Mouse (Mus musculus) lung, postnatal 0 days (tissue): ENCODE results near the gene Jak1. TPM values are rescaled to one million over a fixed set of nuclear protein-coding genes. Genes with fewer than 3 reads are reported as not detected.

Source experiments
- ATAC-seq: fragments of 200-750 bp; cut with Nextera tagmentation; 2 replicates; pipeline ENCODE4 v1.8.0; 2017; ENCODE audit warnings: moderate library complexity
- DNase-seq: peaks from one replicate; pipeline ENCODE4 v3.0.0-alpha.2; 2016; ENCODE audit warnings: low spot score
- H3K27ac ChIP-seq: fragments of 300-500 bp; sonication (generic); 2 replicates; pipeline ENCODE4 v1.5.1; 2014; ENCODE audit warnings: antibody characterized with exemption, mild to moderate bottlenecking, low read length, mixed read lengths
- H3K27me3 ChIP-seq: fragments of 300-500 bp; sonication (generic); replicated peaks from 2 replicates; pipeline ENCODE4 v1.6.1; 2014; ENCODE audit warnings: low read length, mixed read lengths; ENCODE audit not compliant: insufficient read depth
- H3K36me3 ChIP-seq: fragments of 300-500 bp; sonication (generic); 2 replicates; pipeline ENCODE4 v1.6.1; 2014; ENCODE audit warnings: low read length, mixed read lengths; ENCODE audit not compliant: insufficient read depth
- H3K4me1 ChIP-seq: fragments of 300-500 bp; sonication (generic); 2 replicates; pipeline ENCODE4 v1.6.1; 2014; ENCODE audit warnings: antibody characterized with exemption, low read depth, low read length, mixed read lengths; ENCODE audit not compliant: insufficient read depth
- H3K4me2 ChIP-seq: fragments of 300-500 bp; sonication (generic); replicated peaks from 2 replicates; pipeline ENCODE4 v1.6.1; 2014; ENCODE audit warnings: low read depth, mild to moderate bottlenecking, low read length, moderate library complexity, mixed read lengths
- H3K4me3 ChIP-seq: fragments of 300-500 bp; sonication (generic); 2 replicates; pipeline ENCODE4 v1.5.1; 2014; ENCODE audit warnings: low read depth, low read length
- H3K9ac ChIP-seq: fragments of 300-500 bp; sonication (generic); replicated peaks from 2 replicates; pipeline ENCODE4 v1.6.1; 2014; ENCODE audit warnings: low read depth, mild to moderate bottlenecking
- H3K9me3 ChIP-seq: fragments of 300-500 bp; sonication (generic); 2 replicates; pipeline ENCODE4 v1.6.1; 2016; ENCODE audit warnings: low read length, mixed read lengths
- CTCF ChIP-seq: IDR thresholded peaks from 2 replicates; pipeline ENCODE4 v1.5.1; 2016; ENCODE audit warnings: antibody characterized with exemption, mild to moderate bottlenecking
- EP300 ChIP-seq: IDR thresholded peaks from 2 replicates; pipeline ENCODE4 v1.6.1; 2016; ENCODE audit warnings: antibody characterized with exemption, mild to moderate bottlenecking, control low read depth
- WGBS: fragments of 180-500 bp; shearing (Covaris S2); extraction: QIAGEN DNeasy Blood & Tissue Kit; methylation state at CpG from one replicate; pipeline ENCODE4 v1.1.7; 2014; 5-methylcytosine and 5-hydroxymethylcytosine counted together
- polyA plus RNA-seq: library from polyadenylated mRNA; unstranded; fragments of >200 nt; fragmentation: Nextera tagmentation; extraction: Ambion mirVana; gene quantifications from 2 replicates; pipeline ENCODE4 v1.2.1, GENCODE M21; 2015

The Jak1 gene
- polyA plus RNA-seq, 1 experiment from 2014 or later: 80.0 TPM

GRCm38 (mm10) chr4:101263968-101264740, 928 bp downstream of the Jak1 start:
- H3K36me3 ChIP-seq: no peaks in the 10 kb centered on the region
- H3K9ac ChIP-seq: peak overlapping the region; percentile 94
- DNase-seq (peak; percentile 42), ATAC-seq (peak; percentile 6)
- peak overlapping the region; percentile 96 for H3K27ac ChIP-seq
- no peaks in the 10 kb centered on the region for H3K27me3 ChIP-seq
- TF ChIP-seq CTCF: no peak
- TF ChIP-seq EP300: no peak
- peaks cover 7% of the 10 kb centered on the region; the same call in 1 of the 2 replicates for H3K4me1 ChIP-seq
- no peaks in the 10 kb centered on the region for H3K9me3 ChIP-seq
- H3K4me3 ChIP-seq: peak overlapping the region; percentile 88
- WGBS: 8% methylated on average over 26 of the region's 26 CpGs
- H3K4me2 ChIP-seq: peak overlapping the region; percentile 76

DNA sequence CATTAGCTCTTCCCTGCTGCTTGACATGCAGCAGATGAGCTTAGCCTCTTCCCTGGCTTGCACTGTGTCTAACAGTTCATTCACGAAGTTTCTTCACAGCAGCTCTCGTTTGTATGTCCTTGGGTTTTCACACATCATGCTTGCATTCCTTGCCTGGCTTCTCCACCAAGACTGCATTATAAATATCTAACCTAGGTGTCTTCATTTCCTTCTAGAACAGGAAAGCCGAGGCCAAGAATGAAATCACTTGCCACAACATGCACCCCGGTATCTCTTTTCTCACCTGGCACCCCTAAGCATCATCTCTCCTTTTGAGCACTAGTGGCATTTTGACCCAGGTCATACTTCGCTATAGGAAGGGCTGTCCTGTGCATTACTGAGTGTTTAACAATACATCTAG, 3.5 kb downstream of the Jak1 start:
- no peak for ATAC-seq

GRCm38 (mm10) chr4:101260744-101261291, 4.3 kb downstream of the Jak1 start:
- Histone ChIP-seq H3K36me3 (no peaks in the 10 kb centered on the region), H3K4me3 (no peak overlapping the region), H3K4me1 (peaks cover 7% of the 10 kb centered on the region; the same call in 1 of the 2 replicates), H3K4me2 (no peak overlapping the region), H3K9me3 (no peaks in the 10 kb centered on the region), H3K27me3 (no peaks in the 10 kb centered on the region), H3K27ac (no peak overlapping the region), H3K9ac (no peak overlapping the region)
- TF ChIP-seq EP300: no peak
- no peak for TF ChIP-seq CTCF
- DNase-seq (no peak), ATAC-seq (no peak)
- 68% methylated on average over 8 of the region's 8 CpGs for WGBS

More for the DNA sequence above, 3.5 kb downstream of the Jak1 start:
- Histone ChIP-seq H3K27me3 (no peaks in the 10 kb centered on the region), H3K4me3 (no peak overlapping the region), H3K9me3 (no peaks in the 10 kb centered on the region), H3K4me1 (peaks cover 7% of the 10 kb centered on the region; the same call in 1 of the 2 replicates), H3K9ac (no peak overlapping the region), H3K4me2 (no peak overlapping the region), H3K36me3 (no peaks in the 10 kb centered on the region), H3K27ac (no peak overlapping the region)
- DNase-seq: no peak
- no peak for TF ChIP-seq CTCF
- WGBS: 77% methylated on average over 5 of the region's 5 CpGs

GRCm38 (mm10) chr4:101256526-101257210, 8.4 kb downstream of the Jak1 start:
- DNase-seq (no peak), ATAC-seq (no peak)
- Histone ChIP-seq H3K4me2 (no peak overlapping the region), H3K27me3 (no peaks in the 10 kb centered on the region), H3K4me1 (peaks cover 20% of the 10 kb centered on the region; the same call in 1 of the 2 replicates), H3K9ac (no peak overlapping the region), H3K4me3 (no peak overlapping the region), H3K9me3 (no peaks in the 10 kb centered on the region), H3K36me3 (no peaks in the 10 kb centered on the region), H3K27ac (no peak overlapping the region)
- TF ChIP-seq EP300 (no peak), CTCF (no peak)
- WGBS: 59% methylated on average over 3 of the region's 3 CpGs

DNA sequence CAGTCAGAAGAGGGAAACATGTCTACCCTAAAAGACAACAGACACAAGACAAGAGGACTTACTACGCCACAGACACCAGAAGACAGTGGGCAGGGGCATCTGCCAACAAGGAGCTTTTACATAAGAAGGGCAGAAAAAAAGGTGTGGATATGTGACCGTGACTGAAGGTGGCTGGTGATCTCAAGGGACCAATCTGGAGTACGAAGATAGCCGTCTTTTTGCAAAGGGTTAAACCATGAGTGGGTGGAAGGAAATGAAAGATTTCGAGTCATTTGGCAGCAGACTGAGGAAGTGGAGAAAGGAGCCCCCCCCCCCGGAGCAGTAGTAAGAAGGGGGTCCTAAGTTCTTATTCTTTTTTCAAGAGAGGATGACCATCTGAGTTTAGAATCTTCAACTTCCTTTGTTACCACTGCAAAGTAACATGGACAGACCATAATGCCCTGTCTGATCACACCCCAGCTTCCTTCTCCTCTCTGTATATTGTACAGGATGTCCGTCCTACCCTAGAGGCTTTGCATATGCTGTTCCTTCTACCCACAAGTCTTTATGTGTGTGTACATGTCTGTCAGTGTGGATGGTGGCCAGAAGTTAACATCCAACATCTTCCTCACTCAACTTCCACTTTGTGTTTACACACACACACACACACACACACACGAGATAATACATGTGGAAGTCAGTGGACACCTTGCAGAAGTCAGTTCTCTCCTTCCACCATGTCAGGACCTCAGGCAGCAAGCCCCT, 10.3 kb downstream of the Jak1 start:
- ATAC-seq (peak; percentile 41; the same call in 1 of the 2 replicates), DNase-seq (peak; percentile 32)
- no peak overlapping the region for H3K4me2 ChIP-seq
- H3K27ac ChIP-seq: no peak overlapping the region
- 40% methylated on average over 8 of the region's 8 CpGs for WGBS
- H3K9me3 ChIP-seq: no peaks in the 10 kb centered on the region
- no peaks in the 10 kb centered on the region for H3K27me3 ChIP-seq
- no peak overlapping the region for H3K4me3 ChIP-seq
- TF ChIP-seq CTCF (no peak), EP300 (no peak)
- peaks cover 20% of the 10 kb centered on the region; the same call in 1 of the 2 replicates for H3K4me1 ChIP-seq
- no peaks in the 10 kb centered on the region for H3K36me3 ChIP-seq
- no peak overlapping the region for H3K9ac ChIP-seq
